Mouse (Mus musculus) hindbrain, embryonic 16.5 days (tissue): ENCODE measurements around the gene Slco1a5. TPM values are rescaled to one million over a fixed set of nuclear protein-coding genes. Genes with fewer than 3 reads are reported as not detected.

Experiments used
- polyA plus RNA-seq: library from polyadenylated mRNA; unstranded; fragments of >200 nt; fragmentation: Nextera tagmentation; extraction: Ambion mirVana; gene quantifications from 2 replicates; pipeline ENCODE4 v1.2.1, GENCODE M21; 2015

Gene Slco1a5
- polyA plus RNA-seq, 1 experiment from 2014 or later = 0.41 TPM

Other genes starting within 250 kb of the Slco1a5 start
- gene Slco1a6, start 114.5 kb downstream of the Slco1a5 start, polyA plus RNA-seq = 0.69 TPM in 1 of 2 replicates, not detected in the other
- 0.31 TPM in 1 of 2 replicates, not detected in the other for gene Iapp, start 24.6 kb downstream of the Slco1a5 start, polyA plus RNA-seq
- gene Pyroxd1, start 22.7 kb upstream of the Slco1a5 start, polyA plus RNA-seq = 18.3 and 20.1 TPM in 2 replicates
- 19.5 and 23.1 TPM in 2 replicates for gene Recql, start 64.1 kb upstream of the Slco1a5 start, polyA plus RNA-seq
- 68.6 and 75.9 TPM in 2 replicates for gene Golt1b, start 64.2 kb upstream of the Slco1a5 start, polyA plus RNA-seq
- 2.4 and 4.9 TPM in 2 replicates for gene Spx, start 90.5 kb upstream of the Slco1a5 start, polyA plus RNA-seq
- gene Gys2, start 150.1 kb upstream of the Slco1a5 start, polyA plus RNA-seq = 0.08 and 0.09 TPM in 2 replicates
- gene Ldhb, start 185.0 kb upstream of the Slco1a5 start, polyA plus RNA-seq = 534 and 590 TPM in 2 replicates
- 14.8 and 15.3 TPM in 2 replicates for gene Kcnj8, start 248.6 kb upstream of the Slco1a5 start, polyA plus RNA-seq